Mouse (Mus musculus) embryonic fibroblast, embryonic 13.5 days (primary cell): ENCODE results near the gene Dapk1.

ENCODE experiments used
- CTCF ChIP-seq: IDR thresholded peaks from 2 replicates; pipeline ENCODE4 v1.5.1; 2011; ENCODE audit warnings: mild to moderate bottlenecking, control low read depth, low read length, moderate library complexity, borderline replicate concordance; ENCODE audit not compliant: insufficient read depth
- POLR2A ChIP-seq: IDR thresholded peaks from 2 replicates; pipeline ENCODE4 v1.6.1; 2011; ENCODE audit warnings: low read depth, mild to moderate bottlenecking, control low read depth, low read length, moderate library complexity

DNA sequence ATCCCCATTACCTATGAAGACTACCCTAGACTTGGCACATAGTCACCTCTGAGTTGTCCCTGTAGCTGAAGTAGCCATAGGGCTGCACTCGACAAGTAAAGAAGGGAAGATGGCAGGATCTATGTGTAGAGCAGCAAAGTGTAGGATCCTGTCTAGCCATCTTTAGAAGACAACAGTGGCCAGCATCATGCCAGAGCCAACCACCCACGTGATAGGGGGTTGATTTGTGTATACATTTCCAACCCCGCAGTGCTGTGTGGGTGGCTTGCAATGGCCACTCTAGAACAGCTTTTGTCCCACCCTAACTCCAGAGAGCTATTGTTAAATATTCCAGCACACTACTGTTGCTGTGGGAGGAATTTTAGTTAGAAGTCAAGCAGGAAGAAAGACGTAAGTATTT lies 111.8 kb downstream of the Dapk1 start:
- TF ChIP-seq POLR2A = no peak
- TF ChIP-seq CTCF = no peak
